Mouse (Mus musculus): ENCODE data around the gene Nek8.
"Not testable (repeated sequence)": the region's sequence is repeated elsewhere in the genome, so short reads cannot be mapped to it uniquely, and the experiment has no call there.

Nek8 gene

DNA sequence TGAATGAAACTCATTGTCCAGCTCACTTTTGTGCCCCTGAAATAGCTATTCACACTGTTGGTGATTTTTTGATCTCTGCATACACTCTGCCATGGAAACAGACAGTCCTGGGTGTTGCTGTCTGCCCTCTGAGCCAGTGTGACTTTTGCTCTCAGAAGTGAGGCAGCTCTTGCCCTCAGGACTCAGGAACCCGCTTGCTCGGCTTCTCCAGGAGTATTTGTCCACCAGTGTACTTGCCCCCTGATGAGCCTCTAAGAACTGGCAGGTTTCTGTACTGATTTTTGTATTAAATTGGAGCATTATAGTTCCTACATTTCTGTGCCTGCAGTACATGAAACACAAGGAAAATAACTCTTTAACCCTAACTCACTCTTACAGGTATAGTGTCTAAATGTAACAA lies 33.0 kb downstream of the Nek8 start:
- DNase-seq (ENCODE audit: low spot score in 2 of 2), result no peak

DNA sequence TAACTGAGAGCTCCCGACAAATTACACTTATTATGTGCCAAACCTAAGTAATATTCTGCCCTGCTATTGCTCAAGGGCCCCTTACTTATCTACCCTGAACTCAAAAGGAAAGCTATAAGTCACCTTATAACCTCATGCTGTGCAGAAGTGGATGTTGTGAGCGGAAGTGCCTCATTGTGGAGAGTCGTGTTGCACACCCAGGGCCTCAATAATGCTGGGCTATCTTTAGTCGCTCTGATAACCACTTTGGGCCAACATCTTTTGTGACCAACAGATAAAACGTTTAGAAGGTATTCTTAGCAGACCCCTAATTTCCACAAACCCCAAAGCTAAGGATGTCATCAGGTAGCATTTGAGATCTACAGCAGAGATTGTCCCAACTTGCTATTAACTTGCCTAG lies 35.8 kb downstream of the Nek8 start:
- DNase-seq (ENCODE audit: low spot score in 2 of 2), result no peak

DNA sequence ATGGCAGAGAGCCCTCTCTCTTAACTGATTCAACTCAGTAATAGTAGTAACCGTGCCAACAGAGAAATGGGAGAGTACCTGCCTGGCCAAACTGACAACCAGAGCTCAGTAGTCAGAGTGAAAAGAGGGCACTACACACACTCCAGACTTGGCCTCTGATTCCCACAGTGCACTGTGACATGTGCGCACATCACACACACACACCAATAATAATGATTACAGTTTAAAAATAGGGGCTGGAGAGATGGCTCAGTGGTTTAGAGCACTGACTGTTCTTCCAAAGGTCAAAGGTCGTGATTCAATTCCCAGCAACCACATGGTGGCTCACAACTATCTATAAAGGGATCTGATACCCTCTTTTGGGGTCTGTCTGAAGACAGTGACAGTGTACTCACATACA lies 38.5 kb downstream of the Nek8 start:
- no peak for DNase-seq (ENCODE audit: low spot score in 2 of 2)

DNA sequence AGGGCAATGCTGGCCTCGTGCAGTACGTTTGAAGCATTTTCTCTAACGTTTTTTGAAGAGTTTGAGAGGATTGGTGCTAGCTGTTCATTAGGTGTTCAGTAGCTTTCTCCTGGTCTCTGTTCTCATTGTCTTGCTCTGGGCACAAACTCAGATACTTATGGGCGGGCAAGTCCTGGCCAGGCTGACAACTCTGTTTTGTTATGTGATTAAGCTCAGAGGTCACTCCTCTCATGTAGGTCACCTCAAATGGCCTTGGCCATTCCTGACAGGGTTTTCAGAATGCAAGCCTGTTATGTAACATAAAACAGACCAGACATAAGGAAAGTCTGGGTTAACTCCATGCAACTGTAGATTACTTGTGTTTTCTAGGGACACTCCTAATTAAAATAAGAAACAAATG lies 38.9 kb downstream of the Nek8 start:
- no peak for DNase-seq (ENCODE audit: low spot score in 2 of 2)

DNA sequence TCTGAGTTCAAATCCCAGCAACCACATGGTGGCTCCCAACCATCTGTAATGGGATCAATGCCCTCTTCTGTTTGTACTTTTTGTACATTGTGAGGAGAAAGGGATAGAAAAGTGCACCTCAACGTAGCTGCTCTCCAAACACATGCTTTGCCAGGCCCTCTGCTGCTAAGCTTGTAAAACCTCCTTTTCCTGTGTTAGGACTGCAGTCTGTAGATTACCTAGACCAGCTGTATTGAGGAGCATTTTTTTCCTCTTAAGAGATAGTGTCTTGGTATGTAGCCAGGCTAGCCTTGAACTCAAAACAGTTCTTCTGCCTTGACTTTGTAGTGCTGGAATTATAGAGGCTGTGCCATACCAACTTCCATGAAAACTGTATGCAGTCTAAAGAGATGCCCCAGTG lies 40.3 kb downstream of the Nek8 start:
- no peak for DNase-seq (ENCODE audit: low spot score in 2 of 2)

DNA sequence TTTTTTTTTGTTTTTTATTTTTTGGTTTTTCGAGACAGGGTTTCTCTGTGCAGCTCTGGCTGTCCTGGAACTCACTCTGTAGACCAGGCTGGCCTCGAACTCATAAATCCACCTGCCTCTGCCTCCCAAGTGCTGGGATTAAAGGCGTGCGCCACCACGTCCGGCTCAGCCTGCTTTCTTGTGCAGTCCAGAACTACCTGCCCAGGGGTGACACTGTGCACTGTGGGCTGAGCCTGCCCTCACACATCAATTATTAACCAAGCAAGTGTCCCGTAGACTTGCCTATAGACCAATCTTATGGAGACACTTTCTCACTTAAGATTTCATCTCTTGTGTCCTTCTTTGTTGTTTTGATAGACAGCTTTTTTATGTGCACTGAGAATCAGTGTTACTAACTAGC lies 41.2 kb downstream of the Nek8 start:
- not testable (repeated sequence) for DNase-seq (ENCODE audit: low spot score in 2 of 2)

DNA sequence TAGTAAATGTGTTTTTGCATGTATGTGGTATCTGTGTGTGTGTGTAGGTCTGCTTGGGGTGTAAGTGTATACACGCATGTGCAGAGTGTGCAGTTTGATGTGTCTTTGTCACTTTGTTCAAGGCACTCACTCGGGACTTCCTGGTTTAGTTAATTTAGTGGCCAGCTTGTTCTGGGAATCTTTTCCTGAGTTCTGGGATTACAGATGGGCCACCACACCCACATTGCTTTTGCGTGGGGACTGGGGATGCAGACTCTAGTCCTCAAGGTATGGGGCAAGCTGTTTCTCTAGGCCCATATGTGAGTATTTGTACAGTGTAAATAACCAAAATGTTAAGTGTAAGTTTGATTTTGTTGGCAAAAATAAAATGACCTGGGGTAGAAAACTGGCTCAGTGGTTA lies 42.1 kb downstream of the Nek8 start:
- no peak for DNase-seq (ENCODE audit: low spot score in 2 of 2)

DNA sequence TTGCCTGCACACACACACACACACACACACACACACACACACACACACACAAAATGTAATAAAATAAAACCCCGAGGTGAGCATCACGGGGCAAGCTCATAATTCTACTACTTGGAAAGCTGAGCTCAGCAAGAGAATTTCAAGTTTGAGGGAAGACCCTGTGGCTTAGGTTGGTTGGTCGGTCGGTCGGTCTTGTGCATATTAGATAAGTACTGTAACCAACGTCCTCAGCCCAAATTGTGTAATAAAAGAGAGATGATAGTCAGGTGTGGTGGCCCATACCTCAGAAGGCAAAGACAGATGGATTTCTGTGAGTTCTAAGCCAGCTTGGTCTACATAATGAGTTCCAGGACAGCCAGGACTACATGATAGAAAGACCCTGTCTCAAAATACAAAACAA lies 42.6 kb downstream of the Nek8 start:
- no peak for DNase-seq (ENCODE audit: low spot score in 2 of 2)

DNA sequence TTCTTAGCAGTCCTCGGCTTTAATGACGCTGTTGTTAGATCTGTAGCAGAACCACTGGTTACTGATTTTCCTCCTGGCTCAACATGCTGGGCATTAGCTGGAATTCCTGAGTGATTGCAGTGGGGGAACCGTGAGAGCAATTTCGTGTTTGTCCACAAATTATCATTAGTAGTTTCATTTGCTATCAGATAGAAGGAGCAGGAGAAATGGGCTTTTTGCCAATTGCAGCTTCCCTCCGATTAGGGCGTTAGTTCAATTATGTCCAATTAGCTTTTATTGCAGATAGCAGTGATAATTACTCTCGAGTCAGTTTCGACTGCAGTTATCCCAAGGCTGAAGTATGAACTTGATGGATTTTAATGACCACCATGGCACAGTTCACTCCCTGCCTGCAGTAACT lies 47.0 kb downstream of the Nek8 start:
- DNase-seq (ENCODE audit: low spot score in 2 of 2), result no peak

DNA sequence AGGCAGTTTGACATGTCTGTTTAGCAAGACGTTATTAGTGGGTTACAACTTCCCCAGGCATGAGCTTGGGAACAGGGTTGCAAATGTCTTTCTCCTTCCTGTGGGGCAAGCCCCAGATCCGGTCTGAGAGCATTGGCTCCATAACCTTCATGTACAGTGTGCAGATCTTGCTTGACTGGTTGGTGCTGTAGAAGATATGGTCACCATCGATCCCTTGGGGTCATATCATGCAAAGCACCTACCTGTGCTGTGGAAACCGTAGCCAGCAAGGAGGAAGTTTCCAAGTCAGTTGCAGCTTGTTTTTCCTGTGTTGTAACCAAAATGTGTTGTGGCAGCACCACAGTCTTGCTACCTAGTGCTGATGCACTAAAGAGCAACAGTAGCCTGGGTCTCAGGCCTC lies 49.7 kb downstream of the Nek8 start:
- no peak for DNase-seq (ENCODE audit: low spot score in 2 of 2)

DNA sequence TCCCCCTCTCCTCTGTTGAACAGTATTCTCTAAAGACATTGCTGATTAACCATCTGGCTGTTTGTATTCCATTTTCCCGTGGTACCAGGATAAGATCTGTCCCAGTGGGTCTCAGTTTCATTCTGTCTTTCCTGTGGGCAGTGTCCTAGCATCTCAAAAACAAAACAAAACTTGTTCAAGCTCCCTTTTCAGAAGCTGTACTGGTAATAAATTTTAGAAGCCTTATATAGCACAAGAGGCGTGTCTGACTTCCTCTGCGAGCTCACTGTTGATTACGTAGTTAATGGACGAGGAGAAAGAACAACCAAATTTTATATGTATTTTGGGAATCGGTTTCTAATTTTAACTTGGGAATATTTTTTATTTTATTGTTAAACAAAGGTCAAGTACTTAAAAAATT lies 50.8 kb downstream of the Nek8 start:
- DNase-seq (ENCODE audit: low spot score in 2 of 2), result no peak

DNA sequence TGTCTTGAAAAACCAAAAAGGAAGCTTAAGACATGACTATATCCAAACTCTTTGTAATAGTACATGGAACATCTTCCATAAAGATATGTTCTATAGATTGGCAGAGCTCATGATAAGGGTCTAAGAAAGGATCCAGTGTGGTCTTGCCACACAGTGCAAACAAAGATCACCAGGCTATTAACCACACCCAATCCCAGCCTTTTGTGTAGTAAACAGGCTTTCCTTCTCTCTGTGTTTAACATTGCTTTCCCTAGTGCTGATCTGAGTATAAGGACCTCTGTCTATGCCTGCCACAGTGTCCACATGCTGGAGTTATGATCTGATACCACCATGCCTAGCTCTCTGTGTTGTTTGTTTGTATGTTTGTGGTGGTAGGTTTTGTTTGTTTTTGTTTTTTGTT lies 52.7 kb downstream of the Nek8 start:
- no peak for DNase-seq (ENCODE audit: low spot score in 2 of 2)

DNA sequence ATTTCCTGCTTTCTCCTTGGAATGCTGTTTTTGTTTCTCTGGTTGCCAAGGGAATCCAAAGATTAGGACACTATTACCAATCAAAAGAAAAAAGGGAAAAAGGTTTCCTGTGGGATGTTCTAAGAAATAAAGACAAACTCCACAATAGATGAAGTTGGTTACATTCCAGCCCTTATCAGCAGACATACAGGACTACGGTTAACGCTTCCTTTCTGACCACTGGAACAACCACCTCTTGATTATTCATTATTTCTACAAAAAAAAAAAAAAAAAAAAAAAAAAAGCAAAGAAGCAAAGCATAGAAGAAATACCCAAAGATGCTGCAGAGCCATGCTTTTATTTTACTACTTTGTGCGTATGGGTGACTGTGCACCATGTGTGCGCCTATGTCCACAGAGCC lies 53.7 kb downstream of the Nek8 start:
- no peak for DNase-seq (ENCODE audit: low spot score in 2 of 2)

DNA sequence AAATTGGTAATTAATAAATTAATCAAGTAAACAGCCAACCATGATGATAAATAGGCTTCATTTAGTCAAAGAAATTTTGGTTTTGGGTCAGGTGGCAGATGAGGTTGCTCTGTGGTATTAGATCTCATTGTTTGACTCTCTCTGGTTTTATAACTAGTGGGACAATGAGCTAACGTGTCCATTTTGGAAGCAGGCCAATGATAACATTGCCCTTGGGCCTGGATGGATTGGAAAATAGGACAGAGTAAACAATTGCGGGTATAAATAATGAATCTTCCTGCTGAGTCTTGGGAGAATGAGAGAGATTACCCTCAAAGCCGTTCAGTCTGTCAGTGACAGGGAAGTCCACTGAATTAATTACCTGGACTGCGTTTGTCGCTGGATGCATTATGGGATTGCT lies 55.3 kb downstream of the Nek8 start:
- no peak for DNase-seq (ENCODE audit: low spot score in 2 of 2)

DNA sequence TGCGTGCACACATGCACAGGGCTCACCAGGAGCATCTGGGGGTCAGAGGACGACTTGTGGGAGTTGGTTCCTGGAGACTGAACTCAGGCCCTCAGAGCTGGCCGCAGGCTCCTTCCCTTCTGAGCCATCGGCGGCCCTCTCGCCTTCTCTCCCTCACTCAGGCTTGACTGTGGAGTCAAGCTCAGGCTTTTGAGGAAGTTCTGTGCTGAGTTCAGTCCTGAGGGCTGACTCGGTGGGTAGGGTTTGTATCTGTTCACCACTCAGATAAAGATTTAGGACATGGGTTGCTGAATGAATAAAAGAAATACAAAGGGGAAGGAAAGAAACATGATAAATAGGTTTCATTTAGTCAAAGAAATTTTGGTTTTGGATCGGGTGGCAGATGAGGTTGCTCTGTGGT lies 56.6 kb downstream of the Nek8 start:
- DNase-seq (ENCODE audit: low spot score in 2 of 2), result no peak

DNA sequence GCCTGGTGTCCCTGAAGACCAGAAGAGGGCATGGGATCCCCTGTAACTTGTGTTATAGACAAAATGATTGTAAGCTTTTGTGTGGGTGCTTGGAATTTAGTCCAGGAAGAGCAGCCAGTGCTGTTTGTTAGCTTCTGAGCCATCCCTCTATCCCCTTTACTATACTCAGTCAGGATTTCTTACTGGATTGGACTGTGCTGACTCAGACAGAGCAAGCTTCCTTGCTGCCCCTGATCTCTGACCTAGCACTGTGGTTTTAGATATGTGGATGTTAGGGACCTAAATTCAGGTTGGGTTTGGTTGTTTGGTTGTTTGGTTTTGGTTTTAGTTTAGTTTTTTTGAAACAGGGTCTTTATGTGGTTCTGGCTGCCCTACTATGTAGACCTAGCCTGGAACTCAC lies 58.0 kb downstream of the Nek8 start:
- no peak for DNase-seq (ENCODE audit: low spot score in 2 of 2)

DNA sequence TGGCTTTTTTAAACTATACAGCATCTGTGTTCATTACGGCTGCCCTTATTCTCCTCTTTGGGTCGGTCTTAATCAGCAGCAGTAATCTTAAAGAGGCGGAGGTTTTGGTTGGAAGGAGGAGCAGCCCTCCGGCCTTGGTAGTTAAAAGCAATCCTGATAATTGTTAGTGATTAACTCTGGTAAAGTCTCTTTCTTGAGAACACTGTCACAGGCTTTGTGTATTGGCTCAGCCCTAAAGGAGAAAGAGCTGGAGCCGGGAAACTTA lies 60.4 kb downstream of the Nek8 start:
- no peak for DNase-seq (ENCODE audit: low spot score in 2 of 2)
